Mouse (Mus musculus): ENCODE measurements around the gene Gm20388.

The Gm20388 gene

DNA sequence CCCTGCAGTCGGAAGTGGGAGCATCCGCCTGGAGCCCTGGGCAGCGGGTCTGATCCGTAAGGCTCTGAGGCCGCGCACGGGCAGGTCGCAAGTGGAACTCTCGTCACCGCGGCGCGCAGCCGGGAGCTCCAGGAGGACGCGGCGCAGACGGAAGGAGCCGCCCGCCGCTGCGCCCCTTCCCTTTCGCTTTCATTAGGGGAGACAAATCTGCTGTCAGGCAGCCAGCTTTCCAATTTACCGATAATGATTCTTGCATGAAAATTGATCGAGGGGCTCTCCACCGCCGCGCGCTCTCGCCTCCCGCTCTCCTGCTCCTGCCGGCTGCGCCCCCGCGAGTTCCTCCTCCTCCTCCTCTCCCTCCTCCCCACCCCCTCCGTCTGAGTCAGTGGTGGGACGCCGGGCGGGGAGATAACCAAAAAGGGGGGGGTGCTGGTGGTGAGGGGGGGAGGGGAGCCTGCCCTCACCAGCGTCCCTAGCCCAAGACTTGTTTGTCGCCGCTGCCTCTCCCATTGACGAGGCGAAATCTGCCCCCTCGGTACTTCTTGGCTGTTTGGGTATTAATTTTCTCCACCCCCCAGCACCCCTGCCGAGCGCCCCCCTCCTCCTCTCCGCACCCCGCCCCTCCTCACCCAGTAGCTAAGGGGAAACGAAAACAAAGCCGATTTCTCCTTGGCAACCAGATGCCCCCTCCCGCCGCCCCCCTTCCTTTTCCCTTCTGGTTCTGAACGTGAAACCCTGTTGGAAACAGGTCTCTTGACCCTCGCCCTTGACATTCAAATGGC lies 577.3 kb downstream of the Gm20388 start:
- DNase-seq (ENCODE audit: low spot score in 2 of 2): peak; percentile 49 to 64

DNA sequence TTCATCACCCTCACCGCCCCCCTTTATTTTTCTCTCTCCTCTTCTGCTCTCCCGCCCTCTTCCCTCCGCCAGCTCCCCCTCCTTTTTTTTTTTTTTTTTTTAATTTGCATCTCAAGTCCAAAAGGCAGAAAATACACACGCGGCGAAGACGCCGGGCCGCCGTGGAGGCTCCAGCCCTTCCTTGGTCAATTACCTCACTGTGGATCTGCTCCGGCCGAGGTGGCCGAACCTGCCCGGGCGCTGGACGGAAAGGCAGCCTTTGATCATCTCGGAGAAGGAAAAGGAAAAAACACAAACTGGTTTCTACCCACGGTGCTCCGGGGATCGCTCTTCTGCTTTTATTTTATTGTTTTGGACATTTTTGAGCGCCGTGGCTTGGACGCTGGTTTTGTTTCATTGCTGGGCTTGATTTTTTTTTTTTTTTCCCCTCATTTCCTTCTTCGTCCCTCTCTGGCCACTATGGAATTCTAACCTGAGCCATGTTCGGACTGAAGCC lies 578.0 kb downstream of the Gm20388 start:
- DNase-seq (ENCODE audit: low spot score in 2 of 2): no peak

DNA sequence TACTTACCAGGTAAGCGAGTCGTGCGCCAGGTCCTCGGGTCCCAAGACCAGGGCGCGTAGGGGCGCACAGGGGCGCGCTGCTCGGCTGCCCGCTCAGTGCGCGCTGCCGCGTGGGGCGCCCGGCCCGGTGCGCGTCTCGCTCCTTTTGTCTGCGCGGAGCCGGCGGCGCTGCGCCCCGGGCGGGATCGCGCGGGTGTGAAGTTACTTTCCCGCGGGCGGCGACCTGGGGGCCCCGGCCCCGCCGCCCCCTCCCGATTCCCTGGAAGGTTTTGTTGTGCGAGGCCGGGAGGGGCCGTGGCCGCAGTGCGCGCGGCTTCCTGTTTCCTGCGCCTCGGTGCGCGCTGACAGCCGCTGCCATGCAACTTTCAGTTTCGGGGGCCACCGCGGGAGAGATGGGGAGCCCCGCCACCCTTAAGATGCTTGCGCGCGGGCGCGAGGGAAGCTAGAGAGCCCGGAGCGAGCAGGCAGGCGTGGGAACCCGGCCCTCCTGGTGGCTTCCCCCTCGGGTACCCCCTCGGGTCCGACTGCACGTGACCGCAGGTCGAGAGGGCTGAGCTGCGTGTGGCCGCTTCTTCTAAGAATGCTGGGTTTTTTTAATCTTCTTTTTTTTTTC lies 578.6 kb downstream of the Gm20388 start:
- DNase-seq (ENCODE audit: low spot score in 2 of 2): no peak

DNA sequence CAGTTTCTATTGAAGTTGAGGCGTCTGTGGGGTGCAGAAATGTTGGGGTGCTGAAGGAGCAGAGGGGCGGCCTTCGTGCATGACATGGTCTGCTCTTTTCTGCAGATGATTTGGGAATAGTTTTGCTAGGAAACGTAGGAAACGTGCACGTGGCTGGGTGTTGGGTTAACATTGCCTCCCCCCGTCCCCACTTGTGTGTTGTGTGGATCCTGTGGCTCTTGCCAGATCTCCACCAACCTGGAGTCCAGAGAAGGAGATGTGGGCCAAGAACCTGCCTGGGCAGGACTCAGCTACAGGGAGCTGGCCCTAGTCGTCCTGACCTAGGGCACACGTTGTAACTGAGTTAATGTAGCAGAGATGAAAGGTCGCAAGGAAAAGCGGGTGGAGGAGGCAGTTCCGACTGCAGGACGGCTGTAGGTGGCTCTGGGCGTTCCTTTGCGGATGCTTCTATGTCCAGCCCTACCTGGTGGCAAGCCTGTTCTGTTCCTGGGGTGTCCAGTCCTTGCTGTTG lies 579.2 kb downstream of the Gm20388 start:
- DNase-seq (ENCODE audit: low spot score in 2 of 2): no peak

DNA sequence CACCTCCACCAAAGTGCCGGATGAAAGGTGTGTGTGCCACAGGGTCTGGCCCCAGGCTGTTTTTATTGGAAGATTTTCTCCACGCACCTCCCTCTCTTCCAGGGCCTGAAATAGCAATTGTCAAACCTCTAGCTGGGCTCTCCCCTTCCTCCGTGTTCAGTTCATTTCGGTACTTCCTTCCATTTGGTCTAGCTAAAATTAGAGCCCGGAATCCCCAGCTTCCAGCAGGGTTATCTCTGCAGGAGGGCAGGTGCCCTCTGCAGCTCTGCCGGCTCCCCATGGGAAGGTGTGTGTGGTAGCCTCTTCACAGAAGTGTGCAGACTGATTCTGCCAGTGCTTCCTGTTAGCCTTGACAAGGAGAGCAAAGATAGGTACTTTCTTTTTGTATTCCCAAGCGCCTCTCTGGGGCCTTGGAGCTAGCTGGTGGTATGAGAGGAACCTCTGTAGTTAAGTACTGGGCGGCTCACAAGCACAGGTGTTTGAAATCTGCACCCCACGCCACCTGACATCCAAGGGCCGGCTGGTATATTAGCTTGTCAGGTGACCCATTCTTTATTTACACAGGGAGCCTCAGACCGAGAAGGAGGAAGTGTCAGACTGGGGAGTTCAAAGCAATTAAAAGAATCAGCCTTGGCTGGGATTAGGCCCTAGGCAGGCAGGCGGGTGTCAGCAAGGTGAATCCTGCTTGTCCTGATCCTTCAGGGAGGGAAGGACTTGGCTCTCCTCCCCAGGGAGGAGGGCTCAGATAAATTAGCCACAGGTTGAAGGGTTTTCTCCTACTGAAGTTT lies 579.9 kb downstream of the Gm20388 start:
- no peak for DNase-seq (ENCODE audit: low spot score in 2 of 2)

DNA sequence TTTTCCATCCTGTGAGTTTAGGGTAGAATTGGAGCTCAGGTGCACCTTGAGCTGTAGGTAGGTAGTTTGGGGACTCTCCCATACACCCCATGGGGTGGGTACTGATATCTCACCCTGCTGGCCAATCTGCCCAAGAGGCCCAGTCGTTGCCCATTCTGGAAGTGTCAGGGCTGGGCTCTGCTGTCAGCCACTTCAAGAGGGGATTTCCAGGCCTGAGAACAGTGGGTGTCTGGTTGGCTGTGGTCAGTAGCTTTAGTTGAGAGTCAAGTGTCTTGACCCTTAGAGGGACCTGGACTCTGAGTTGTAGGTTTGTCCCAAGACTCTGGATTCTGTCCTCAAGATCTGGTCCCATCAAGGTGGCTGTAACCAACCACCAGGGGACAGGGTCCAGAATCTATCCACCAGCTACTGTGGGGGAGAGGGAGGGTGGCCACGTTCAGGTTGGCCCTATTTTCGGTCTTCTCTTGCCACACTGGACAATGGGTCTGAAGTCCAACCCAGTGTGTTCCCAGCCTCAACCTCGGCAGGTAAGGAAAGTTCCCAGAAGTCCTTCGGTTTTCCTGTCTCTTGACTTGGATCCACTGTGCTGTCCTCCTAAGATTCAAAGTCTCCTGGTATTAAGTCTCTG lies 580.6 kb downstream of the Gm20388 start:
- DNase-seq (ENCODE audit: low spot score in 2 of 2): no peak

DNA sequence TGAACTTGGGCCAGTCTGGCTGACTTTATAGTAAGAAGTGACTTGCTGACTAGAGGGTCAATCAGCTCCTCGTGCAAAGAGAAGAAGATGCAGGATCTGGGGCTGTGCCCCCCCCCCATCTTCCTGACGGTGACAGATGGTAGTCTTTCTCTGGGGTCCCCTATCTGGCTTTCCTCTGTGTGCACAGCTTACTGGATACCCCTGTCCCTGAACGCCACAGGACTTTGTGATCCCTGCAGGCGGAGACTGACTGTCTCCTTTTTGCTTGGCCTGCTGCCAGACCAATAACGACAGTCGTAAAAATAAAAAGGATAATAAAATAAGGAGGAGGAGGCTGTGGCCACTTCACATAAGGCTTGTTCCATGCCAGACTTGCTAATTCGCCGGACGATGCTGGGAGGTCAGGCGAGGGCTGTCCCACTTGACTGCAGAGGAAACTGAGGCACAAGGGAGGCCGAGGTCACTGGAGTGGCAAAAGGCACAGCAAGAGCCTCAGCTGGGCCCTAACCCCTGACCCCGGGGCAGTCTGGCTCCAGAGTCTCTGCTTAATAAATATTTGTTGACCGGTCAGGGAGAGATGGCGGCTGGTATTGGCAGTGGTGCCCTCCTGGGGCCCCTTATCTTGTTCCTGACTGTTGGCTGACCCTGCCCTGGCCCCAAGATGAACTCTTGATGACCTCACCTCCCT lies 581.7 kb downstream of the Gm20388 start:
- DNase-seq (ENCODE audit: low spot score in 2 of 2): no peak

DNA sequence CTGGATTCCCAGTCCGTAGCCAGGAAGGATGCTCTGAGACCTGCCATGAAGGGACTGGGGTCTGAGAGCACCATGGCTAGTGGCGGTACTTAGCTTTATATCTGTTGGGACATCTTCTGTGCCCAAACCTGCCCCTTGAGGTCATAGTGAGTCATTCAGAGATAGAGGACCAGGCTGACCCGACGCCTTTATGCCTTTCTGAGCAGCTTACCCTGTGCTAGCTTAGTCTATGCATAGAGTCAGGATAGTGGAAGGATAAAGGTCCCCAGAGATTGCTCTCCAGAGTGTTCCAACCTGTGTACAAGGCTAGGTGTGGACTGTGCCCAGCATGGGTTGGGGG lies 582.2 kb downstream of the Gm20388 start:
- no peak for DNase-seq (ENCODE audit: low spot score in 2 of 2)

DNA sequence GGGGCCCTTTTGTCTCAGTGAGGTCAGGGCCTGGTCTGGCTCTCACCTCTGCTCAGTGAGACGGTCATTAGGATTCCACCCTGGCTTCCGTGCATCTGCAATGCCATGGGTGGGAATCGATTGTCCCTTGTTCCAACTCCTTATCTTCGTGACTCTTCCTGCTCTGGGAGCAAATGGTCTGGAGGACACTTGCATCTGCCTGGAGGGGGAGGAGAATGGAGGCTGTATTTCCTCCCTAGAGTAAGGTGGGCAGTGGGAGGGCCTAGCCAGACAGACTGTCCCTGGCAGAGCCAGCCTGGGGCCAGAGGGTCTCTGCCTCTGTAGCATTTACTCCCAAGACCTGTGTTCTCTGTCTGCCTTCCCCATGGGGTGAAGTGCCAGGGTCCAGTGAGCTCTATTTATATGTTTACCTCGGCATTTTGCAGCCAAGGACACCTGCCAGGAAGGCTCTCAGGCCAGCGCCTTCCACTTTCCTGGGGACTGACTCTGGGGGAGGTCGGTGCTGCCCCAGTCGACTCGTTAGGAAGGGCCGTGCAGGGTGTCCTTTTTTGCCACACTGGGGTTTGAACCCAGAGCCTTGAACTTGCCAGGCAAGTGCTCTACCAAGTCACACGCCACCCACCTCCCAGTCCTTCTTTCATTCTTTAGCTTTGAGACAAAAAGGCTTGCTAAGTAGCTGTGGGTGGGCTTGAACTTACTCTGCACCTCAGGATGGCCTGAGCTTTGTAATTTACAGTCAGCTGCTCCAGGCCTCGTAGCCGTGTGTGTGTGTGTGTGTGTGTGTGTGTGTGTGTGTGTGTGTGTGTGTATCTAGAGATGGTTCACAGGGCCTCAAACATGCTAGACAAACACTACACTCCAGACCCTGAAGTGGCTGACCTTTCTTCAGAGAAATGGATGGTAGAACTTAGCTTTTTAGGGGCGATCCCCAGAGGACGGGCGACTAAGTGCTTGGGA lies 583.1 kb downstream of the Gm20388 start:
- DNase-seq (ENCODE audit: low spot score in 2 of 2): no peak

DNA sequence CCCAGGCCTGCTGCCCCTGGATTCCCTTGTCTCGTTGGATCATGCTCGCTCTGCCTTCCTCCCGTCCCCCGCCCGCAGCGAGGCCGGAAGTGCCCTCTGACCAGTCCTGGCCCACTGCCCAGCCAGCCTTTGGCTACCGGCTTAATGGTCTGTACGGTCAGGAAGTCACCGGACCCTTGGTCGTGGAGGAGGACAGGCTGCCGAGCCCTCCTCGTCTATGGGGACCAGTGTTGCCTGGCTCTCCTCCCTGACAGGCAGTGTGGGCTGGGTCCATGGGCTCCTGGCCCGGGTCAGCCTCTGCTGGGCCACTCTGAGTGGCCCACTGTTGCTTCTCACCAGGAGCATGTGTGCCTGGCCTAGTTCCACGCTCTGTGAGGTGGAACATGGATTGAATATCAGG lies 584.3 kb downstream of the Gm20388 start:
- peak in 1 of 2 experiments; percentile 50 for DNase-seq (ENCODE audit: low spot score in 2 of 2)

DNA sequence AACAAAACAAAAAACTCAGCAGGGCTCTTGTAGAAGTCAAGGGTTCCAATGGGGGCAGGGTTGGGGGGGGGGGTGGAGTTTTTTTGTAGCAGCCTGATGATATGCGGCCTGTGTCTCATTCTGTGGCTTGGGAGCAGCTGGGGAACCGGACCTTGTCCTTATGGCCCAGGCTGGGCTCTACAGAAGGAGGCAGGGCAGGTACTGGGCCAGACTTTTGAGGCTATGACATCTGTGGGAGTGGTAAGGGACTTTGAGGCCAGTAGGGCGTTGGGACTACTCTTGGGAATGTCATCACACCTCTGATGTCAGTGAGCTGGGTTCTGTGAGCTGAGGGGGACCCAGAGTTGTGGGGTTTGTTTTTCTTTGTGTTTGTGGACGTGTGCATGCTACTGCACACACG lies 584.8 kb downstream of the Gm20388 start:
- no peak for DNase-seq (ENCODE audit: low spot score in 2 of 2)

DNA sequence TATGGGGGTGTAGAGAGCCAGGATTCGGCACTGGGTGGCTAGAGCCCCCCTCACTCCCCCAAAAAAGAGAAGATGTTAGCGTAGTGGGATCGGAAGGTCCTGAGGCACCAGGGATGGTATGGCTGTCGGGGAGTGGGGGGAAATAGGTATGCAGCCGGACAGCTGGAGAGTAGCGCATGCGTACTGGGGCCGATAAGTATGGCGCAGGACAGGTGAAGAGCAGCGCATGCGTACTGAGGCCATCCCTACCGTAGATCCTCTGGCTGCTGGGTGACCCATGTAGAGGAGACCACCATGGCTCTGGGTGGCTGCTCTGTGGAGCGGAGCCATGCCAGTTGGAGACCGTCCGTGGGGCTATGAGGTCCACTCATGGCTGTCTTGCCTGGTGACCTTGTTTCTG lies 585.8 kb downstream of the Gm20388 start:
- DNase-seq (ENCODE audit: low spot score in 2 of 2): no peak

DNA sequence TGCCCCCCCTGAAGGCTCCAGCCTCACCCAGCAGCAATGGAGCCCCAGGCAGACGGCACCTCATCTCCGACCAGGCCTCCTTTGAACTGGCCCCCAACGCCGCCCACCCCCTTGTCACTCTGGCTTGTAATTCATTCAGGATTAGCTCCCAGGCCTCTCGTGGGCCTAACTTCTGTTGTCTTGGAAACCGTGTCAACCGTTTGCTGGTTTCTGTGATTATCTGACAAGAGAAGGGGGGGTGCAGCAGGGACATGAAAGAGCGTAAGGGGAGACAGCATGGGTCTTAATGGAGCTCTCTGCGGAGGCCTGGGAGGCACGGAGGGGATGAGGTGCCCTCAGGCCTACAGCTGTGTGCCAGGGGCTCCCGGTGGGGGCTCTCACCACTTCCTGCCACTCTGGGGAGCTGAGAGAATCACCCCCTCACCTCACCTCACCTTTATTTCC lies 586.9 kb downstream of the Gm20388 start:
- DNase-seq (ENCODE audit: low spot score in 2 of 2): no peak

DNA sequence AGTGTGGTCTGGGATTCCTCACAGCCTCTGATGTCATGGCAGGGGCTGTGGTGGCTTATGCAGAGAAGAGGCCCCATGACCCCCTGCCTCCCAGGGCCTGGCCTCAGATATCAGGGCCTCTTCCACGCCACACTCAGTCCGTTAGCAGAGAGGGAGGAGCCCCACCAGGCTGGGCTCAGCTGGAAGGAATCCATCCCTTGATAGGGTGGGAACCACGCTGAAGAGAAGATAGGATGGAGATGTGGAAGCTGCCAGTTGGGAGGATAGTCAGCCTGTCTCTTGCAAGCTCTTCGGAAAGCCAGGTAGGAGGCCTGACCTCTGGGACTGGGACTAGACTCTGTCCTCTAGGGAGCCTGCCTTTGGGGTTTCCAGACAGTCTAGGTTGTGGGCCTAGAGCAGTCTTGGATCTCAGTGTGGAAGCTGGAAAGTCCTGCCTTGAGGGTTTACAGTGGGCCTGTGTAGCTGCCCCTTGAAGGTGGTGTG lies 587.7 kb downstream of the Gm20388 start:
- DNase-seq (ENCODE audit: low spot score in 2 of 2): no peak

DNA sequence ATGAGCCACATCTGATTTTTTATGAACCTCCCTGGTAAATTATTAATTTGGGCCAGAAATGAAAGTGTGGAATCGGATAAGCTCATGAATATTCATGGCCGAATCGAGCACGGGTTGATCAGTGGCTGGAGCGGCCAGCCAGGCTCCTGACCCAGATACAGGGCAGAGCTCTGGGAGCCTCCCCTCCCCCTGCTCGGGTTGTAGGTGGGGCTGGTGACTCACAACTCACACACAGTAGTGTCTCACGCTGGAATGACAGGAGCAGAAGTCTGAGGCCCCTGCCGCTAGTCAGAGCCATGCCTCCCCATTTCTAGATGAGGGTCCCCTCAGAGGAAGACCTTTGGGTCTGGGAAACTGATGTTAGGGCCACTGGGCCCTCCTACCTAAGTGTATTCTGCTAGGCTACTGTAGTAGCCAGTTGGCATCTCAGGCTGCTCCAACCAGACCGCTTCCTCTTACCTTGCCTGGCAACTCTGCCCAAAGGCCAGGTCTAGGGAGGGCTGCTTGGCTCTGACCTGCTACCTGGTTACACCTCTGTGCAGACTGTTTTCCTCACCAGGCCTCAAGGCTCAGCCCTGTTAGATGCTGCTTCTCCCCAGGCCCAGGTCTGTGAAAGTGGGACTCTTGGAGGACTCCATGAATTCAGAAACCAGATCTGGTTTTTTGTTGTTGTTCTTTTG lies 588.4 kb downstream of the Gm20388 start:
- no peak for DNase-seq (ENCODE audit: low spot score in 2 of 2)

DNA sequence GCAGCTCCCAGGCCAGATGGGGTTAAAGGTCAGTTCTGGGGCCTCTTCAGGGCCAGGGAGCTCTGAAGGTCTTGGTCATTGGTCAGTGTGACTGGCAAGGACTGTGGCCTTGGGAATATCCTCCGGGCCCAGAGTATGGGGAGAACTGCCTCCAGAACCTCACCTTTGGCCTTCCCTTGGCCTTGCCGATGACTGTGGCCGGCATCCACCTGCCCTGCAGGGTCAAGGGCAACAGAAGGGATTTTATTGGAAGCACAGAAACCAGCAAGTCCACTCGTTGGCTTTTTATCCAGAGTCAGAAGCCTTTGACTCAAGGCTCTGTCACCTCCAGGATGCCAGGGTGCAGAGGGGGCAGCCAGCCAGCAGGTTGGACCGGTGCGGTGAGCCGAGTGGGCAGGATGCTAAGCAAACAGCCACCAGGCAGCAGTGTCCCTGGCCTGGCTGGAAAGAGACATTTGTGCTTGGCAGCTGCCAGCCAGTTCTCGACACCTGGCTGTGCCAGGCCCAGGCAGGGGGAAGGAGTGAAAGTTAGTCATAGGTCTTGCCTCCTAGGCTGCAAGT lies 590.1 kb downstream of the Gm20388 start:
- DNase-seq (ENCODE audit: low spot score in 2 of 2): no peak

DNA sequence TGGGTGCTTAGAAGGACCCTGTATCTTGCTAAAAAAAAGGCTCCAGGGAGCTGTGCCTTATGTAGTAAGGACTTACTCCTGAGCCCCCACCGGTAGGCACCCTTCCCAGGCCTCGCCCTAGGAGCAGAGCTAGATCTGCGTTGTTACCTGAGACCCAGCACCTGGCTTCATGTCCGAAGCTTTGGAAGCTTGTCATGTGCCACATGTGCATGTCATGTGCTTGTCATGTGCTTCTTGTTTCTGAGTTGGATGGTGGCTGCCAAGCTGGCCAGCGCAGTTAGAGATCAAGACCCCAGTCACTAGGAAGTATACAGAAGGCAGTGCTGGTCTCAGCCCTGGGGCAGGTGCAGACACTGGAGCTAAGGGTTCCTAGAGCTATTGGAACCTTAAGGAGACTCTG lies 590.8 kb downstream of the Gm20388 start:
- no peak for DNase-seq (ENCODE audit: low spot score in 2 of 2)

DNA sequence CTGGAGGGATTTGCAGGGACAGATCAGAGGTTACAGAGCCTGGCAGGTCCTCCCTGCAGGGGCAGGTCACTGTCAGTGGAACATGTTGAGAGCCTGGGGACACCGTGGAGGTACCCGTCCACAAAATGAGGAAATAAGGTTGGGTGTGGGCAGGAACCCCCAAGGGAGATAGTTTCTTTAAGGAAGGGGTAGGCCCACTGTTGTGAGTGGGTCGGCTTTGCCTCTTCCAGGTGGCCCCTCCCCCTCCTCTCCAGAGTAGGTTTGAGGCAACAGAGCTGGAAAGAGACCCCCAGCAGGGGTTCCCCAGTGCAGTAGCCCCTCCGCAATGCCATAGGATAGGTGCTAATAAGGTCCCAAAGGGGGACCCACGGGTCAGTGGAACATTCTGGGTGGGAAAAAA lies 591.8 kb downstream of the Gm20388 start:
- DNase-seq (ENCODE audit: low spot score in 2 of 2): no peak
